Mouse (Mus musculus): ENCODE data around the gene Them7.

The Them7 gene

DNA sequence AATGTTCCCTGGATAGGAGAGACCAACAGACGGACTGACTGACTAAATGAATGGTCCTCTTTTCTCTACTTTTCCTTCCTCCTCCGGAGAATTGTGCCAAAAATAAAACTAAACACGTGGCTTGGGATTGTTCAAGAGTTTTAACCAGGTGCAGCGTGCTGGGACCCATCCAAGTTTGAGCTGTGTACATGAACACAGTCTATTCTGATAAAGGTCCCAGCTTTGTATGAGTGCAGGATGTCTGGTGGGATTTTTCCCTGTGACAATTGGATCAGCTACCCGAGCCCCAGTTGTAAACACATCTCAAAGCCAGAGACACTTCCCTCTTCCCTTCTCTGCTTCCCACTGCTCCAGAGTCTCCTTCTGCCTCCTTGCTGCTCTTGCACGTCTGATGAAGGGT lies 10.2 kb downstream of the Them7 start:
- DNase-seq (ENCODE audit: low read depth, low spot score): no peak

DNA sequence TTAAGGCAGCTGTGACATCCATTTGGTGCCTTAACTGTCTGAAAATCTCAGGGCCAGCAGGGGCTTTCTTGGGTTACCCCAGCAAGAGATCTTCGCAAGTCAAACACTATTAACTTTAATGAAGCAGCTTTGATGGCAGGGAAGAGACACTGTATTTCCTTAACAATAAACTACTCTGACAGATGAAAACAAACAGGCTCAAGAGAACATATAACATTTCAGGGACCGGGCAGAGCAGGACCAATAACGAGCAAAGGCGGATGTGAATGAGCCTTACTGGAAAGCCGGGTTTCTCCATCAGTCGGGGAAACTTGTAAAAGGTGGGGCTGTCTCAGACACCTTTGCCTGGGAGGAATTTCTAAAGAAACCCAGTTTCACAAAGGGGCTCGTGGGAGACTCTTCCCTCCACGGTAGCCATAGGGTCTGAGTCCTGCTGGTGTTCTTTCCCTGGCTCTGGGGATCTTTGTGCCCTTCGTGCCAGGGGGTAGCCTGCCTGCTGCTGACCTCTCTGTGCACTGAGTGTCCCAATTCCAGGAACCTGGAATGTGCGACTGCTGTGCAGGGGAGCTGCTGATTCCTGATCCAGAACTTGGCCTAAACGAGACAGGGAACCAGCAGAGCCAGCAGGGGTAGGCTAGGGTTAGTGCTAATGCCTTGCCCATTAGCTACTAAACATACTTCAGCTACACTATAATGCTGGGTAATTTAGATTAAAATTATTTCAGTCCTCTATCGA lies 11.4 kb downstream of the Them7 start:
- no peak for DNase-seq (ENCODE audit: low read depth, low spot score)

DNA sequence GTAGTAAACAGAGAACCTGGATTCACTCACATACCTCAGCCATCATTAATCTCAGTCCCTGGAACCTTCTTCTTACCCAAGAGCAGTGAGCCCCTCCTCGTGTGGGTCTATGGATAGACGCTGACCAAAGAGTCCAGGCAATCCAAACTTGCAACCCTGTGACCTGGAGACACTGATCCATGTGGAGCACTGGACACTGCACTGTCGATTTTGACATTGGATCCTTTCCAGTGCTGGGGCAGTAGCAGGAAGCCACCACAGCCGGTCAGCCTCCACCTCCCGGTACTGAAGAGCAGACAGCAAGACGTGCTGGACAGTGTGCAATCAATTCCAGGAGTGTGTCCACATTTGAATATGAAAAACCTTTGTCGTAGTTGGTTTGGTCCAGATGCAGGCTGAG lies 13.3 kb downstream of the Them7 start:
- DNase-seq (ENCODE audit: low read depth, low spot score): no peak

DNA sequence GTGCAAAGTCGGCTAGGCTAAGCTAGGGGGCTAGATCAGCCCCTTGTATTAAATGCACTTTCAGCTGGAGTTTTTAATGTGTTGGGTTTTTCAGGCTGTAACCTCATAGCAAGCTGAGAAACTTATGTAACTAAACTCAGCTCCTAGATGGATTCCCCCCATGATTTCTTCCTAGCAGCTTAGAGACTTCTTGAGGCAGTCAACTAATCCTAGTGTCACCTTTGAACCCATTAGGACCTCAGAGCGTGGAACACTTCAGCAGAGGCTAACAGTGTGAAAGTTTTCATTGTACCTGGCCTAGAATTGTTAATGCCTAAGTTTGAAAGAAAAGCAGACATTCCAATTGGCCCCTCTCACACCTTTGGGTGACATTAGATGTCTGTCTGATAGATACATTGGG lies 13.7 kb downstream of the Them7 start:
- DNase-seq (ENCODE audit: low read depth, low spot score): no peak

DNA sequence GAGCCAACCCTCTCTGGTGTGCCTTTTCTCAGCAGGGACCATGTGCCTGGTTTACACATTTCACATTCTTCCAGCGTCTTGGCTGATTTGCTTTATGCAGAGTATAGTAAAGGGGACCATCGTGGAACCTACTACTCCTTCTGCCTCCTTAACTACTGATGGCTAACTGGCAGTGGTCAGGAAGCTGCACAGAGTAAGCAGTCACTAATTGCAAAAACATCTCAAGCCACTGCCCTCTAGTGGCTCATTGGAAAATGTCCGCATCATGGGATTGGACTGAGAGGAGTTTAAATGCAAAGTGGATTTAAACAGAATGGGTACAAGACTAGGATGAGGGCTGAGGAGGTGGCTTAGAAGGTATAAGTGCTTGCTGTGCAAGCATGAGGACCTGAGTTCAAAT lies 14.7 kb downstream of the Them7 start:
- DNase-seq (ENCODE audit: low read depth, low spot score): no peak

DNA sequence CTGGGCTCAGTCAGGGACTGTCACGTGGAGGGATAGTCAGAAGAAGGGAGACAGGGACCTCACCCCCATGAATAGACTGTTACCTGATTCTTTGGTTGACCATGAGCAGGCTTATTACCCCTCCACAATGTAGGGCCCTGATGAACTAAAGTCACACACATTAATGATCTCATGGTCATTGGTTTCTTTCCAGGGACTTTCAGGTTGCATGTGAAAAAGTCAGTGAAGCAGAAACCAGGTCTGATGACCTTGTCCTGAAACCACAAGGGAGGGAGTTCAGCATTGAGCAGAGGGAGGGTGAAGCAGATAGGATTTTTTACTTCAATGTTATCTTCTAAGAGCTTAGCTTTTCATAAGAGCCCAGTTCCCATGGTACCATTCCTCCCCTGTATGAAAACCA lies 16.5 kb downstream of the Them7 start:
- DNase-seq (ENCODE audit: low read depth, low spot score): no peak

DNA sequence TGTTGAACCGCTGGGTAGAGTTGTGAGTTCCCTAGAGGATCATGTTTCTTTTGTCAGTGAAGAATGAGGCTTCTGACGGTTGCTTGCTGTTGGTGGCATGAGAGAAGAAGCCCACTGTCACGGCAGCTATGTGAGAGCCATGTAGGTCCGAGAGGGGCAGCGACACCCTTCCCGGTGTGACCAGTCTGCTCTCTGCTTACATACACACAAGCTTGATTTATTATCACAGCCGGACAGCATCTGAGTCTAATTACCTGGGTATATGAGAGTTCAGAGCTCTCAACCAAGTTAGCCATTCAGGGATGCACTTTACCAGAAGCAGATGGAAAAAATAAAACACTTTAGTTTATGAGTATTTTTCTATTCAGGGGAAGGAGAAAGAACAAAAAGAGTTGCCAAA lies 18.8 kb downstream of the Them7 start:
- no peak for DNase-seq (ENCODE audit: low read depth, low spot score)

DNA sequence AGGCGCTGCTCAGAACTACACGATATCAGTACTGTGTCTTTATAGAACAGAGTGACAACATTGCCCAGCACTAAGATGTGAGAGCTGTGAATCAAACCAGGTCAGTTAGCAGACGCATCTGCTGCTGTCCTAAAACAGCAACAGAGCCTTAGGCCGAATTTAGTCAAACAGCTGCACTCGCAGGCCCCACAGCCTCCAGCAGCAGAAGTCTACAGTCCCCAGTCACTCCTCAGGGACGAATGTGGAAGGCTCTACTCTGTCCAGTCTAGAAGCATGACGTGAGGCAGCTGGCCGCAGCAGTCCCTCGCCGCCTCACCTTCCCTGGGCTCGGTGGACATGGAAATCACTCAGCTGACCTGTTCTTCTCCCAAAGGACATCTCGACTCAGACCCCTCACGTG lies 20.6 kb downstream of the Them7 start:
- no peak for DNase-seq (ENCODE audit: low read depth, low spot score)

DNA sequence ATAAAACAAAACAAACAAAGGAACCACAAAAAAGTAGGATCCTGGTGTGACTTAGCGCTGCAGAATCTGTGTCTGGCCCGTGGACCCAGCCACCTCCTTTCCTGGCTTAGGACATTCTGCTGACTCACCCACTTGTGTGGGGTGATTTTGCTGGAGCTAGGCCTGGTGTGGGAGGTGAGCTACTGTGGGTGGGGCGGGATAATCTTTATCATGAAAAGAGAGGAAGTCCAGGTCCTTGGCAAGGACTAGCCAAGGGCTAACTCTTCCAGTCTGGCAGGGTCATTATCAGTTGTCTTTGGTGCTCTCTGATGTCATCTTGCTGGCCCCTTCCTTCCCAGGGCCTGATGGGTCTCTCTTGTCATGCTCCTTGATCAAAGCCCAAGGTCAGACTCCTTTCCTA lies 27.9 kb downstream of the Them7 start:
- DNase-seq (ENCODE audit: low read depth, low spot score): no peak

DNA sequence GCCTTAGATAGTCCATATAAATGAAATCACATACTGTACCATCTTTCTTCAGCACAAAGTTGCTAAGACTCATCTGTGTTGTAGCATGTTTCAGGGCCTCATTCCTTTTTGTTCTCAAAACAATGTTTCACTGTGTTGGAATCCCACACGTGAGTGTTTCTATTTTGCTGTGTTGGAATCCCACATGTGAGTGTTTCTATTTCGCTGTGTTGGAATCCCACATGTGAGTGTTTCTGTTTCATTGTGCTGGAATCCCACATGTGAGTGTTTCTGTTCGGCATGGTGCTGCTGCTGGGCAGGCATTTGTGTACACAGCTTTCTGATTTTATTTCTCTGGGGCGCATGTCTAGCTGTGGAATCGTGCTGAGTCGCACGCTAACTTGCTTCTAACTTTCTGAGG lies 28.7 kb downstream of the Them7 start:
- no peak for DNase-seq (ENCODE audit: low read depth, low spot score)

DNA sequence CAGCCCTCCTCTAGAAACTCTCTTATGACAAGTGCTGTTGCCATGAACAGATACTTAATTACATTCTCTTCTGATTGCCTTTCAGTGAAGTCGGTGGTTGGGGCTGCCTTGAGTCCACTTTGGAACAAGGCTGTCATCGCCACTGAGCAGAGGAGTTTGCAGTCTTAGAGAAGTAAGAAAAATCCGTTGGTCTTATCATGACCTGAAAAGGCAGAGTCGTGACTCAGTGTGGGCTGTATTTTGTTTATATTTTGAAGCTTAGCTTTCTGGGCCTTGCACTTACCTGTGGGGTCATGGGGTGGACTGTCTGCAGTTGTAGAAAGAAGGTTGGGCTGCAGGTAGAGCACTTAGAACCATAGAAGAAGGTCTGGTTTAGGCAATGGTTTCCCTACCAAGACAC lies 31.3 kb downstream of the Them7 start:
- no peak for DNase-seq (ENCODE audit: low read depth, low spot score)

DNA sequence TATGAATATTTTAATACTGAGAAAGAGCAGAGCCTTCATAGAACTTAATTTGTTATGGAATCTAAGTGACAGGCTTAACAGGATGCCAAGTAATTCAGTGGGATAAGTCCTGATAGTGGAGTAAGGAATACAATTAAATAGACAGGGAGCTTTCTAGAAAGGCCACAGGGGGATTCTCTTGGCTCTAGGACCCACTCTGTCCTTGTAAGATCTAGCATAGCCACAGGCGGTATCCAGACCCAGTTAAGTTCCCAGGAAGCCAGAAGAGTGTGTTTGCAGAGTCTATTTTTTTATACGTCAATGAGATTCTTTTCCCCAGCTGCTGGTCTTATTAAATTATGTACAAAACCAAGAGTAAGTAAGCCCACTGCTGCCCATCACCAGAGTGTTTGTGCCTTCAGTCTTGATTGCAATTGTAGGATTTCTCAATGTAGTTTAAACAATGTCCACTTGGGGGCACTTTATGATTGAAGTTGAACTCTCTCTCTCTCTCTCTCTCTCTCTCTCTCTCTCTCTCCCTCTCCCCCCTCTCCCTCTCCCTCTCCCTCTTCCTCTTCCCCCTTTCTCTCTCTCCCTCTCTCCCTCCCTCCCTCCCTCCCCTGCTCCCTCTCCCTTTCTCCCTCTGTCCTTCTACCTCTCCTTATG lies 32.4 kb downstream of the Them7 start:
- peak; percentile 36 for DNase-seq (ENCODE audit: low read depth, low spot score)

DNA sequence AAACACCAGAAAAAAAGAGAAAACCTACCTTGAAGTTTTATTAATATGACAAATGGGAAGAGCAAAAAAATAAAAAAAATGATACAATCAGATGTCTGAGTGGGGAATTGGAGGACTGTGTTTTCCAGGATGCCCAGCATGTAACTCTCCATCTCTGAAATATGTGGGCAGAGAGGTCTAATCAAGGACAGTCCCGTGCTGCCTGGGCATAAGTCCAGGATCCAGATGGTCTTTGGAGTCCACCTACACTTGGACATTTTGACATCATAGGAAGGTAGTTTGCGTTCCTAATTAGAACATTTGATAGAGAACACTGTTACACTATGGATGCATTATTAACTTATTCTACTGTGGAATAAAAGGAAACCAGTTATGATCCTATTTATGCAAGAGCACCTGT lies 33.3 kb downstream of the Them7 start:
- no peak for DNase-seq (ENCODE audit: low read depth, low spot score)

DNA sequence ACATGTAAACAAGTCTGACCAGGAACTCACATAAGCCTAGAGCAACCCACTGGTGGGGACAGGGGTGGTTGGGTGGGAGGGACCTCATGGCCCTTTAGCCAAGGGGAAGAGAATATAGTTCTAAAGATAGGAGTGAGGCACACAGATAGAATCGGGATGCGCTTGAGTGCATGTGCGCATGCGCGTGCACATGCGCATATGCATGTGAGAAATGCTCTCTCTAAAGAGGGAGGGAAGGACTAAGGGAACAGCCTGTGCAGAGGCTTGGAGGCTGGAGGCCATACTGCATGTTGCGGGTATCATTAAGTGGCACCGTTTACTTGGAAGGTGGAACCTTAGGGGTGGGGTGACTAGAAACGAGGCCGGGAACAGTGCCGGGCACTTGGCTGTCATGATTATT lies 37.2 kb downstream of the Them7 start:
- DNase-seq (ENCODE audit: low read depth, low spot score): no peak

DNA sequence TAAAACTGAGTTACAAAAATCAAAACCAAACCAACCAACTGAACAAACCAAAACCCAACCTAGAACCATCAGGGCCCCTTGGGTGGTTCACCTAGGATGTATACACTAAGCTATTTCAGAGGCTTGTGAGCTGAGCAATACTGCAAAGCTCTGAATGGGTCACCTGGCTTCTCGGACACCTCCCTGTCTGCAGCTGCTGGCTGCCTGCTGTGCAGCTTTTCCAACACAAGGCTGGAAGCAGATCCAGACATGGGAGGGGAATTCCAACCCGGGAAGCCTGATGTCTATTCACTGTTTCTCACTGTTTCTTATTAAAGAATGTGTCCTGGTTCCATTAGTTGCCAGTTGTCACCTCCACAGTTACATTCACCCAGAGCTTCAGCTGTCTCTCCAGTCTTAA lies 39.1 kb downstream of the Them7 start:
- DNase-seq (ENCODE audit: low read depth, low spot score): no peak

DNA sequence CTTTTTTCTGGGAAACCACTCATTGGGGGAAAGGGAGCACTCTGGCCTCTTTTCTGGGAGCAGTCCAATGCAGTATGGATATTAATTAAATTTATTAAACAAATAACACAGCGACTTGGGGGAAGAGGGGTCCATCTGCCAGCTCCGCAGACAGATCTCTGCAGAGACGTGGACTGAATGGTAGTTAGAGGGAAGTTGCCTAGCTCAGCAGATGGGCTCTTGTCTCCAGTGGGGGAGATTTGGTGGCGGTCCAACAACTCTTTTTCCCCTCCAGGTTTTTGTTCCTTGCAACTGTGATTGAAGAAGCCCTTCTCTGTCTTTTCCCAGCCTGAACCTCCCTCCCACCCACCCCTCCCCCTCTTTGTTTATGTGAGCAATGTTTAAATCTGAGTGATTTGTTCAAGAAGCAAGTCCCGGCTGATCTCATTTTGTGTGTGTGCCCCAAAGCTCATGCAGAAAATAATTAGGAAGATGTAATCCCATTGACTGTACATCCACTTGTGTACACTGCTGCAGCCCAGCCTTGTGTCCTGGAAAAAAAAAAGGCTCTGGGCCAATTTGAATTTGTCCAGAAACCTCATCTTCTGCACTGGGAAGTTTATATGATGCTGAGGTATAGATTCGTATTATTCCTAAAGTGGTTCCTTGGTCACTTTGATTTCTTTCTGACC lies 58.4 kb downstream of the Them7 start:
- DNase-seq (ENCODE audit: low read depth, low spot score): peak; percentile 66

DNA sequence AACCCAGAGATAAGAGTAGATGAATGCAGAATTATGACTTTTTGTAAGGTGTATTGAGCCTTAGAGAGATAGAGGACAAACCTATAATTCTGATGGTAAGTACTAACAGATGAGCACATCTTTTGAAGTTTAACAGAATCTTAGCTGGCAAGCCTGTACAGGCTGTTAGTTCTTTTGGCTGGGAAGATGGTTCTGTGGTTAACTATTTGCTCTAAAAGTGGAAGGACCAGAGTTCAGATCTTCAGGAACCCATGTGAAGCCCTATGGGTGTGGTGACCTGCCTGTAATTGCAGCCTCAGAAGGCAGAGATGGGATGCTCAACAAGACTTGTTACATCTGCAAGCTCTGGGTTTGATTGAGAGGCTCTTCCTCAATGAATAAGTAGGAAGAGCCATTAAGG lies 59.7 kb downstream of the Them7 start:
- no peak for DNase-seq (ENCODE audit: low read depth, low spot score)

DNA sequence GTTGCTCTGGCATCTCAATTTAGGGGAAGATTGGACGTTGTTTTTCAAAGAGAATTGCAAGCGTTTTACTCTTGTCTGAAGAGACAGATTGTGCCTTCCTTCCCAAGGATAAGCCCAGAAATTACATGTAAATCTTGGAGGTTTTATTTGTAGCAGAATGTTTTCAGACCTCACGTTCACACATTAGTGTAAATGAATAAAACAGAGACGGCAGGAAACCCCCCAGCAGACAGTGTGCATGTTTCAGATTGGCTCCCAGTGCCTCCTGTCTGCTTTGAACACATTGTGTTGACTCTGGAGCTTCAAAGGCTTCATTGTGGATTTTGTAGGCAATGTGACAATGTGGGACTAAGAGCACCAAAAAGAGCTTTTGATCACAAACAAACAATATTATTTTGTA lies 60.7 kb downstream of the Them7 start:
- DNase-seq (ENCODE audit: low read depth, low spot score): peak; percentile 70

DNA sequence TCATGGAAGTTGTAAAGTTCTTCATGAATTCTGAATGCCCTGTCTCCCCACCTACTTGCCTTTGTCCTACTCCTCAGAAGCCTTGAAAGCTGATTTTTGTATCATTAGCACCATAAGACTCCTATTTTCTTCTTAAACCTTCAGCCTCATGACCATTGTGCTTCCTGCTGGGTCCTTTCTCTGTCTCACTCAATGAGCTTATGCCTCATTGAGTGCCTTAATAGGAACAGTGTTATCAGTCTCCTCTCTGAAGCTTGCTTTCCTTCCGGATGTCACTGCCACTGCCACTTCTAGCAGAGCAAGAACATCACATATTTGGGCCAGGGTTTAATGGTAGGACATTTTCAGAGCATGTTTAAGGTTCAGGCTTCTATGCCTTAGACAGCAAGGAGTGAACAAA lies 71.7 kb downstream of the Them7 start:
- DNase-seq (ENCODE audit: low read depth, low spot score): no peak

DNA sequence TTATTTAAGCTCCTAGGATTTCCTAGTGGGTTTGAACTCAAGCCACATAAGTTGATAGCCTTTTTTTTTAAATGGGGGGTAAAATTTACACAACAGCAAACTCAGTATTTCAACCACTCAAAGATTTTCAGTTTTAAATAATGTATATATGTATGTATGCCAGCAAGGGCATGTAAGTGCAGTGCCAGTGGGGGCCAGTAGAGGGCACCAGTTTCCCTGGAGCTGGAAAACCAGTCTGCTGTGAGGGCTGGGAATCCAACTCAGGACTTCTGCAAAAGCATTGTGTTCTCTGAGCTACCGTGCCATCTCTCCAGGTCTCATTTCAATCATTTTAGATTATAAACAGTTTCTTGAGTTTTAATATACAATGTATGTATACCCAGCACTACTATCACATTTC lies 74.8 kb downstream of the Them7 start:
- DNase-seq (ENCODE audit: low read depth, low spot score): no peak

DNA sequence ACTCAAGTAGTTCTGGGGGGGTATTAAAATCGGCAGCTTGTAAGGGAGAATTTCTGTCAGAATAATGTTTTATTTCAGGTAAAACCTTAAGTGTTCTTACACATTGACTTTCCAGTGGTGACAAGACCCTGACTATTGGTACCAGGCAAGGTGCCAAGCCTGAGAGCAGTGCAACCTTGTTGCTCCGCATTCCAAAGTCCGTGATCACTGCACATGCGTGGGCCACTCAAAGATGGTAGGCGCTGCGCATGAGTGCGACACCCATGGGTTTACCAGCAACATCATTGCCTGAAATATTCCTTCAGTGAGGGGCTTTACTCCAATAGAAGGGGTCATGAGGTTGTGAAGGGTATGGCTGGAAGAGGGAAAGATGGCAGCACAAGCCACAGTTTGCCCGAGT lies 77.0 kb downstream of the Them7 start:
- no peak for DNase-seq (ENCODE audit: low read depth, low spot score)

DNA sequence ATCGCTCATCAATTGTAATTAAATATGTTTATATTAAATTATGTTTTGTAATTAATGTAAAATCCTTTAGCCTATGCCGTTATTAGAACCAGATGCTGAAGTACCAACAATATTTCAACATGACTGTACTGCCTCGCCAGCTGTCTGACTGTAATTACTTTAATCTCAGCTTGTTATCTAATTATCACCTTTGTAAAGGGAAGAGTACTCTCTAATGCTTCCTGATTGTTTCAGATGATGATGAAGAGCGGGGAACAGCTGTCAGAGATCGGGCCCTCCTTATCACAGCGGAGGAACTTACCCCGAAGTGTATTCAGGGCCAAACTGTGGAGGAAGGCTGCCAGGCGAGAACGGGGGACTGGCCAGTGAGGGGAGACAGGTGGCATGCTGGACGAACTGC lies 77.4 kb downstream of the Them7 start:
- DNase-seq (ENCODE audit: low read depth, low spot score): no peak

DNA sequence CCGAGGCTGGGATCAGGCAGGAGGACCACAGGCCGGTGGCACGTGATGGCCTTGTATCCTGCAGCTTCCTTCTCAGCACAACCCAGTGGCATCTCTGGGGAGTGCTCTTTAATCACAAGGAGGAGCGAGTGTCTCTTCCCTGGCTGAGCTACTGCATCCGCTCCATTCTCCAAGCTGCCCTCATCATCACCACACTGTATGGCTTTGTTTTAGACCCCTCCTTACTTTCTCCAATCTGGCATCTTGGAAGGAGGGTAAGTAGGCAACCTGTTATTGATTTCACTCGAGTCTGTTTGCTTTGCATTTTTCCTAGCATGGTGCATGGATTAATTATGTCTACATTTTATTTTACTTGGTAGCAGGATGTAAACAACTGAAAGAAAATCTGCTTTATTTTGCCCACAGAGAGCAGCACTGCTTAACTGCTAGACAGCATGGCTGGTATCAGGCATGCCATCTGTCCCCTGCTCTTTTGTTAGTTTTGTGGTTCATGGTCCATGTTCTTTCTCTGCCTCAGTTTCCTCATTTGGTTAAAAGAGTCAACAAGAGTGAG lies 79.9 kb downstream of the Them7 start:
- DNase-seq (ENCODE audit: low read depth, low spot score): peak; percentile 42
